Mouse (Mus musculus) ES-CJ7 (cell line): ENCODE results near the gene Ccnb1.
A peak's percentile ranks its signal among the peaks of the same experiment; 100 is the strongest.
"Not testable (repeated sequence)": the region's sequence is repeated elsewhere in the genome, so short reads cannot be mapped to it uniquely, and the experiment has no call there.

ENCODE experiments used
- DNase-seq: peaks from one replicate; pipeline ENCODE4 v3.0.0; 2011; ENCODE audit warnings: low read depth, low spot score

The Ccnb1 gene

DNA sequence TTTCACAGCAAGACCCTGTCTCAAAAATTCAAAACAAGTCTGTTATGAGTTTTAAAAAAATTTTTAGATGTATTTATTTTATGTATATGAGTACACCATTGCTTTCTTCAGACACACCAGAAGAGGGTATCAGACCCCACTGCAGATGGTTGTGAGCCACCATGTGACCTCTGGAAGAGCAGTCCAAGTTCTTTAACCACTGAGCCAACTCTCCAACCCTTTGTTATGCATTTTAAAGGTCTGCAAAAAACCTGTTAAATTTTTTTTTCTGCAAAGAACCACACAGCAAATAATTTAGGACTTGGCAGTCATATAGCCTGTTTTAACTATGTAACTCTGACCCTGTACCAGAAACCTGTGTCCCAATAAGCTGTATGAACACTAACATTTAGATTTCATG lies 11.7 kb downstream of the Ccnb1 start:
- DNase-seq = no peak

DNA sequence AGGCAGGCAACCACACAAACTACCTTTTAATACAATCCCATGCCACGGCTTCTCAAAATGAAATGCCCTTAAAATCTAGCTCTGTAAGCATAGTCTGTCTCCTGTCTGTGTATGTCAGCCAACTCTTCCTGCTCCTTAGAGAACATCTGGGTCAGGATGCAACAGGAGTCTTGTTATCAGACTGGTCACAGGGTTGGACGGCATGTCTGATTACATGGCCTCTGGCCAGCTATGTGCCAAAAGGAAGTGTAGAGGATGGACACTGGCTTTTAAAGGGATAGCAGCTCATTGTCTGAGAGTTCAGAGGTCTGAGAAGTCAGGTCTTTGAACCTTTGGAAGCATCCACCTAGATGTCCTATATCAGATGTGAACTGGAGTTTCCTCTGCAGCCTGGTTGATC lies 31.0 kb downstream of the Ccnb1 start:
- no peak for DNase-seq

DNA sequence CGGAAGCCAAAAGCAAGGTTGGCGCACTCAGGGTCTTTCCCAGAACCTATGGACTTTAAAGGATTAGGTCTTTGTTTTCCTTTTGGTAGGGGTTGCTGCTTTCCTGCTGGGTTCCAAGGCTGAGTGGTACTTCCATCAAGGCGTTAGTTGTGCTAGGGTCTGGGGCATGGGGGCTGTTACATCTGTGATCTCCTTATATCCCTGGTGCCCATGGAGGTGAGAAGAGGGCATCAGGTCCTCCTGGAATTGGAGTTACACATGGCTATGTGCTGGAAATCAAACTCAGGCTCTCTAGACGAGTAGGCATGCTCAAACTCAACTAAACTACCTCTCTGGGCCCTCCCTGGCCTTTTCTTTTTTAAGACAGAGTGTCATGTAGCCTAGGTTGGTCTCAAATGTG lies 32.2 kb downstream of the Ccnb1 start:
- no peak for DNase-seq

DNA sequence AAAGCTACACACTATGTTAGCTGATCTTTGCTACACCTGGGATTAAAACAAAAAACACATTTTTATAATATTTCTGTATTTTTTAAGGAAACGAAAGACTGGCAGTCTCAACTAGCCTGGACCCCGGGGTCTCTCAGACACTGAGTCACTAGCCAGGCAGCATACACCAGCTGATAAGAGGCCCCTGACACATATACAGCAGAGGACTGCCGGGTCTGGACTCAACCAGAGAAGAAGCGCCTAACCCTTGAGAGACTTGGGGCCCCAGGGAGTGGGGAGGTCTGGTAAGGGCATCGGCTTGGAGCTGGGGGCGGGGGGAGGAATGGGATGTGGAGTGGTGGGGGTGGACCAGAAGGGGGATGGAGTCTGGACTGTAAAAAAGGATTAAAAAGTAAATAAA lies 33.4 kb downstream of the Ccnb1 start:
- no peak for DNase-seq

DNA sequence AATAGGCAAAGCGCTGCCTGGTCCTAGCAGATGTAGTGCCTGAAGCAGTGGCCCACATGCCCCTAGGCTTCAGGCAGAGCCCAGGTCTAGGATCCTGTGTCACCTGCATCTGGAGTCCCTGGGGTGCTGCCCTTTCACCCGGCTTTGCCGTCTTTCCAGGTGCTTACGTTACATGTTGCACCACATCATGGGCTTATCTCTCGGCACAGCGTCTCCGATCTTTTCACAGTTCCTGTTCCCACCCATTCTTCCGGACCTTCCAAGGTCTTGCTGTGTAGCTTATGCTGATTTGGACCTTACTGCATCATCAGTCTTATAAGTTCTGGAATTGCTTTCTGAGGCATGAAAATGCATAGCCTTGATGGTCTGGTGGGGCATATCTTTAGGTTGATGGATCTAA lies 33.8 kb downstream of the Ccnb1 start:
- DNase-seq = no peak

DNA sequence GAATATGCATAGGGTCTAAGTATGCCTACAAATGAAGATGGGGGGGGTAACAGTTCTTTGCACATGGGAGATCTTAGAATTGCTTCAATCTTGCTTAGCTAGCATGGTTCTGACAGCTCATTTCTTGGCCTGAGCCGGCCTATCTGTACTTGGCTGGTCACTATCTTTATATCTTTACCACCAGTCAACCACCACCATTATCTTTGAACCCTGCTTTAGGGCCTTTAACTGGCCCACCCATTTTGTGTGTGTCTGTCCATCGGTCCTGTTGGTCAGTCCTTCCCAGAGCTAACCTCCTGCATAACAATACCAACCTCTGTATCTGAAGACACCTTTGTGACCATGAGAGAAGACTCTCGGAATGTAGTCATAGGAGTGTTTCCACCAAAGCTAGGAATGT lies 35.0 kb downstream of the Ccnb1 start:
- no peak for DNase-seq

DNA sequence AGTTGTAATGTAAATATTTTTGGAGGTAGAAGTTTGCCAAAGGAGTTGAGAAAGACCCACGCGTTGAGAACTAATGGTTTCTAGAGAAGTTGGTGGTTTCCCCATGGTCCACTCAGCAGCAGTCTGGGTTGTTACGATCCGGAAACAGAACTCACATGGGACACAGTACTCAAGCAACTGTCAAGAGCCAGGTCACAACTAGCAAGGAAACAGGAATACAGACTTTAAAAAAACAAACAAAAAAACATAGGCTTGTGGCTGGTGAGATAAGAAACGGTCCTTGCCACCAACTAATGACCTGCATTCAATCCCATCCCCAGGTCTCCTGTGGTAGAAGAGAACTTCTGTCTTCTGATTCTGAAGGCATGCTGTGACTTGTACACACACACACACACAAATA lies 35.6 kb downstream of the Ccnb1 start:
- DNase-seq = no peak

DNA sequence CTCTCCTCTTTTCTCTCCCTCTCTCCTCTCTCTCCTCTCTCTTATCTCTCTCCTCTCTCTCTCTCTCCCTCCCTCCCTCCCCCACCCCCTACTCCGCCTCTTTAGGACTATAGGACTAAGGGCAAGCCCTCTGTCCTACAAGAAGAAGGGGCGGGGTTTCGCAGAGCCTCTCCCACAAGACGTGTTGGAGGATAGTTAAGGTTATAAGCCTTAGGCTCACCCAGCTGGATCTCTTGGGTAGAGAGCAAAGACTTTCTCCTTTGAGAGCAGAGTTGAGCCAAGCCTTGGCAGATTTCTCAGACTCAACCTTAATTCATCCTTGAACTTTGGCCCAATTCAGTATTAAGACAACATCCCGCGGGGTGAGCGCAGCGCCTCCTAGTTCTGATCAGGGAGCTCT lies 37.7 kb downstream of the Ccnb1 start:
- DNase-seq = peak; percentile 83

DNA sequence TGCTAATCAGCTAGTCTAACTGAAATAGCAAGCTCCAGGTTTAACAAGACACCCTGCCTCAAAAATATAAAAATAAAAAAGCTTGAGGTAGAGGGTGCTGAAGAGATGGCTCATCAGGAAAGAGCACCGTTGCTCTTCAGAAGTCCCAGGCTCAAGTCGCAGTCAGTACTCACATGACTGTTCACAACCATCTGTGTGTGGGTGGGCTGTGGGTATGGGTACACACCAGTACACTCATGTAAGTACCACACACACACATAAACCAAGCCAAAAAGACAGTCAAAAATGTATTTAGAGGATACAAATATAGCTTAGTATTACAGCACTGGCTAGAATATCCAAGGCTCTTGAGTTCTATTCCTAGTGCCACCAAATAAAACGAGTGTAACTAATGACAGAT lies 40.3 kb downstream of the Ccnb1 start:
- no peak for DNase-seq

DNA sequence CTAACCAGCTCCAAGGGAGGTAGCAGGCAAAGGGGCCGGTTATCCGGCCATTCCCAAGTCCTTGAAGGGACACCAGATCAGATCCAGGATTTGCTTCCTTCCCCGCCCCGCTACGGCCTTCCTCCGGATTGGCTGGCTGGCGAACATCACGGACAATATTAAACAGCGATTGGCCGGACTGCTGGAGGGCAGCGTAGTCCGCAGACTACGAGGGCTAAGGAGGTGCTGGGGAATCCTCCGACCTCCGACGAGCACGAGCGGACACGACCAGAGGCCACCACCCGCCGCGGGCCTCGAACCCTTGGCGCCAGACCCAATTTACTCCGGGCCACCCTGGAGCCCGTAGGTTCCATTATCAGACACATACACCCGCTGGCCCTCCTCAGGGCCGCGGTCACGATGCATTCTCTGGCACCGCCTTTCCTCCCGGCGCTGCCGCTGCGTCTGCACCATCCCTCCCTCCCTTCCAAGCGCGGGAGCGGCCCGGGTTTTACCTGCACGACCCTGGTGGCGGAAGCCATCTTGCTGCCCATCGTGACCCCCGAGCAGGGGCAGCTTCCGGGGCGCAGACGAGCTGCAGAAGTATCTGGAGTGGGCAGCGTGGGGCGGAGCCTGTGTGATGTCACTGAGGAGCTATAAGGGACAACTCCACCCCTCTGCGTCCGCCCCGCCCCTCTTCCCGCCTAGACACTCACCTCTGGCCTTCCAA lies 42.2 kb downstream of the Ccnb1 start, which contains the start of gene Mrps36:
Gene Mrps36, minus strand, starts transcription at position 624 of the 709 bp plus-strand sequence.
- peak; percentile 95 for DNase-seq

DNA sequence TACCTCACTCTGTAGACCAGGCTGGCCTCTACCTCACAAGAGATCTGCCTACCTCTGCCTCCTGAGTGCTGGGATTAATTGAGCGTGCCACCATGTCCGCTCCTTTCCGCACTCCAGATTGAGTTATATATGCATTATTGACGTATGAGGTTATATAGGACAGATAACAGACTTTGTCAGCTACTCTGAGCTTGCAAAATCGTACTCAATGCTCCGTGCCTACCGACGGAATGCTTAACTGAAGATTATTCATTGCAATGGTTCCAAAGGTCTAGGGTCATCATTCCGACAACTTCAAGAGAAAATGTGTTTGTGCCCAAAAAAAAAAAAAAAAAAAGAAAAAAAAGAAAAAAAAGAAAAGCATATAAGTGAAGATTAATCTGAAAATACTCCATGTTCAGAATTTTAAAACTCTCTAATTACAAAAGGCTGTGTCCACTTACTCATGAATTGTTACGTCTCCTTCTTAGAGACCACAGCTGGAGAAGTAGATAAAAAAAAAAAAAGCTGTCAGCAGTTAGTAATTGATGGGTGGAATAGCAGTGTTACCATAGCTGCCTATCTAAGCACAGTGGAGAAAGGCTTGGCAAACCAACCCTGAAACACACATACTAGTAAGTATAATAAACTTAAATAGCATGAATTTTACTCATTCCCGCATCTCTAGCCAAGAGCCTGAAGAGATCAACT lies 42.9 kb downstream of the Ccnb1 start:
- DNase-seq = no peak

DNA sequence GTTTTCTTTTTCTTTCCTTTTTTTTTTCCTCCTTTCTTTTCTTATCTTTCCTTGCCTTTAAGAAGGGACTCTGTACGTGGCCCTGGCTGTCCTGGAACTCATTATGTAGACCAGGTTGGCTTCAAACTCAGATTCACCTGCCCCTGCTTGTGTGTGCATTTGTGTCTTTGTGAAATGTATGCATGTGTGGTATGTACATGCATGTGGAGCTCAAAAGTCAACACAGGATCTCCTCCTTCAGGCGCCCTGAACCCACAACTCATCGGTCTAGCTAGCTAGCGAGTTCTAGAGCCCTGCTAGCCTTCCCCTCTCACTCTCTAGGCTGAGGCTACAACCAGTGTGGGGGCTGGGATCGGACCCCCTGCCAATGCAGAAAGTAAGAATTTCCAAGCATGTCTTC lies 43.5 kb downstream of the Ccnb1 start:
- DNase-seq = no peak

DNA sequence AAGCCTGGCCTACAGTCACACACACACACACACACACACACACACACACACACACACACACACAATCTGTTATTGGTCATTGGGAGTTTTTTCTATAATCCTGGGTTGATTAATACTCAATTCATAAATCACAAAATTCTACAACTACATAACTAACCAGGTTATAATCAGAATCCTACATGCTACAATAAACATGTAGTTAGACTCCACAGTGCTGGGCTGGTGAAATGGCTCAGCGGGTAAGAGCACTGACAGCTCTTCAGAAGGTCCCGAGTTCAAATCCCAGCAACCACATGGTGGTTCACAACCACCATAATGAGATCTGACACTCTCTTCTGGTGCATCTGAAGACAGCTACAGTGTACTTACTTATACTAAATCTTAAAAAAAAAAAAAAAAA lies 53.6 kb downstream of the Ccnb1 start:
- no peak for DNase-seq

DNA sequence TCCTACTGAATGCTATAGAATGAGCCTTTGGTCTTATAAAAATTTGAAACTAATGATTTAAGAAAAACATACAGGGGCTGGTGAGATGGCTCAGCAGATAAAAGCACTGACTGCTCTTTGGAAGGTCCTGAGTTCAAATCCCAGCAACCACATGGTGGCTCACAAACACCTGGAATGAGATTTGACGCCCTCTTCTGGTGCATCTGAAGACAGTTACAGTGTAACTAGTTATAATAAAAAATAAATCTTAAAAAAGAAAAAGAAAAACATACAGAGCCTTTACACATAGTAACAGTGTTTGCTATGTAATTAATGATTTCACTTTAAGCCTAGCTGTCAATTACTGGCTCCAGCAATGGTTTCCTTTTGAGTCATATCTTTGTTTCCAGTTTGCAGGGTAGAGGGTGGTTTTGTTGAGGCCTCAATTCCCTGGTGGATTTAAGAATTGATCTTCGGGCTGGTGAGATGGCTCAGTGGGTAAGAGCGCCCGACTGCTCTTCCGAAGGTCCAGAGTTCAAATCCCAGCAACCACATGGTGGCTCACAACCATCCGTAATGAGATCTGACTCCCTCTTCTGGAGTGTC lies 54.8 kb downstream of the Ccnb1 start:
- DNase-seq = not testable (repeated sequence)

DNA sequence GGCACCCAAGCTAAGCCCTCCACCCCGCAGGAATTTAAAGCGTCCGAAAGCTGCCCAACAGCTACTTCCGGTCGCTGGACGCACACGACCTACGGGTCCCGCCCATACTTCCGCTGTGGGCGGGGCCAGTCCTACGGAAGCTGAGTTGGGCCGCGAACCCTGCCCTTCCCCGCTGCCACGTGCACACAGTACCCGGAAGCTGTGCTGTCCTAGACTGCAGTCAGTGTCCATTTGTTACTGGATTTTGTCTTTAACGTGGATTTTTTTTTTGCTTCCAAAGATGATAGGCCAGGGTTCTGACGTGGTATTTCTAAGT lies 55.6 kb downstream of the Ccnb1 start, which contains the start of gene Cdk7:
Gene Cdk7, minus strand, starts transcription at position 79 of the 316 bp plus-strand sequence.
- DNase-seq = peak; percentile 97

DNA sequence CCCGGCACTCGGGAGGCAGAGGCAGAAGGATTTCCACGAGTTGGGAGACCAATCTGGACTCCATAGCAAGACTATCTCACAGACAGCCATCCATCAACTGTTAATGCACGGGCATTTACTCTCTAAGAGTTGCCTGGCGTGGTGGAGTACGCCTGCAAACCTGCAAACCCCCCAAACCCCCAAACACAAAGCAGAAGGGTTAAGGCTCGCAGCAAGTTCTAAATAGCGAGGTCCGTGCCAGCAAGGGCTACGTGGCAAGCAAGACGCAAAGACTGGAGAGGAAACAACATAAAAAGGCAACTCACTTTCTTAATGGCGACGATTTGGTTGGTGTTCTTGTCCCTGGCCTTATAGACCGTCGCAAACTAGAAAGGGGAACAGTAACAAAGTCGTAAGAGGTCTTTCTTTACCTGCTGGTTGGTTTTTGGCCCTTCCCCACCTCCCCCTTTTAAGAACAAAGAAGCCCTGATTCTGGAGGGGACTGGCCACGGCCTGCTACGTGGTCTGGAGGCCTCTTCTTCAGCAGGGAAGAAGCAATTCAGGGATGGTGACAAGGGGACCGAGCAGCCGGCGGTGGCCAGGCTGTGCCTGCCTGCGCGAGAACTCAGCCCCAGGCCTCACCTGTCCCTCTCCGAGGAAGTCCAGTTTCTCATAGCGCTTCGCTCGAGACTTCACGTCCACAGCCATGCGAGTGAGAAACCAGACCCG lies 56.1 kb downstream of the Ccnb1 start:
- DNase-seq = no peak
